Mouse (Mus musculus) retina, postnatal 7 days (tissue): Measurements from ENCODE around the gene Pex10.
A peak's percentile ranks its signal among the peaks of the same experiment; 100 is the strongest.

Experiments
- DNase-seq: peaks from one replicate; pipeline ENCODE4 v3.0.0-alpha.2; 2012; ENCODE audit warnings: low read depth, low spot score

Gene Pex10

DNA sequence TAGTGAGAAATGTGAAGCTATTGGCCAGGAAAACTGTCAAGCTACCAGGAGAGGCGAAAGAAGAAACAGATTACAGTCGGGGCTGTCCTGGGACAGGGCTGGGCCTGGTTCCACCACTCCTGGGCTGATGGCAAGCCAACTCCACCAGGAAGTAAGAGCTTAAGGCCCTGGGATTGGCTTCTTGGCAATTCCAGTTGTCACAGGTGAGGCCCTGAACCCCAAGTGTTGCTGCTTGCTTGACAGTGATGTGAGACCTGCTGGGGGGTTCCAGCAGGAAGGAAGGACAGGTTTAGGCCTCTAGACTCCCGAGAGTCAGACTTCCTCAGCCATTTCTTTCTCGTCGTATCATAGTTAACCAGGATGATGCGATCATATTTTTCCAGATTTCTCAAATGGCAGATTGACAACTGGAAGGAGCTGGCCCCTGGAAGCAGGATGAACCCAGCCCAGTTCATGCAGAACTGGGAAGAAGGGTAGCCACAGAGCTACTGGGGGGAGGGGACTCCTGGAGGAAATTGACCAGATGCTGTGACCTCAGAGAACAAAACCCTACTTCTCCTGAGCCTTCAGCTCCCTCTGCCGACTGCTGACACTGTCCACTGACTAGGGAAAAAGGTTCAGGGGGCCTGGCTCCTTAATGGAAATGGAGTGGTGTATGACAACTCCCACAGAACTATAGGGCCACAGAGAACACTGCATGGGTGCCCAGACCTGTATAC lies 26.8 kb downstream of the Pex10 start:
- DNase-seq = no peak

DNA sequence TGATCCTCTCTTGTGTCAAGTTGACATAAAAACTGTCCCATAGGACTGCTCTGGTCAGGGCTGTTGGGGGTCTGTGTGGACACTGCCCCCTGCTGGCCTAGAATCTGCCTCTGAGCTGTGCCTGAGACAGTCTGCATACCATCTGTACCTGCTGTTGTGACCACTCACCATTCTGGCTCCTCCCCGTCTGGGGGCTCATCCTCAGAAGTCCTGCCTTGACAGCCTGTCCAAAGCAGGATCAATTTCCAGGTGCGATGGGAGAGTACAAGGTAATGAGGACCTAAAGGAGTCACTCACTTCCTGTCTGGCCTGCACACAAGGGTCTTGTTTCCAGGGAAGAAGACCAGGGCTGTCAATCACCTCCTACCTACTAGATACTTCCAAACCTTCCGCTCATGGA lies 27.7 kb downstream of the Pex10 start:
- DNase-seq = no peak

DNA sequence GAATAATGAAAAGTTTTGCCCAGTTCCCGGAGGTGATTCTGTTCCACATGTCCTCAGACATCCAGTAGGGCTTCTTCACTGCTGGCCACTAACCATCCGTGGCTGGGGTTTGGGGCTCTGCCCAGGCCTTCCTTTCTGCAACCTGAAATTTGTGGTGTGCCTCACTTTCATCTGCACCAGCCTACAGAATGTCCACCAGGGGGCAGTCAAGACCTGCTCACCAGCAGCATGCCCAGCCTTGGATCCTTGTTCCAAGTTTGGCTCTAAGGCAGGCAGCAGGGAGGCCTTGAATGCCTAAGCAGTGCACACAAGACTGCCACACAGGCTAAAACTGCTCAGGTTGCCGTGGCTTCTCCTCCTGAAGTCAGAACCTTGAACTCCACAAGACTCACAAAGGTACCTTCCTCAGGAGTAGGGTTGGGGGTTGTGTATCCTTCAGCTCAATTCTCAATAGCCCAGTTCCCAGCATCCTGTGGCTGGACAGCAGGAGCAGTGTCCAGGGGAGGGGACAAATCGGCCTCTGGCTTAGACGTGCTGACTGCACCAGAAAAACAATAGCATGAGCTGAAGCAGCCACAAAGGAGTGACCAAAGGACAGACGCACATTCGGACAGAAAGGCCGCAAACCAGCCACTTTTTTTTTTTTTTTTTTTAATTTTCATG lies 28.6 kb downstream of the Pex10 start:
- DNase-seq = peak; percentile 77

DNA sequence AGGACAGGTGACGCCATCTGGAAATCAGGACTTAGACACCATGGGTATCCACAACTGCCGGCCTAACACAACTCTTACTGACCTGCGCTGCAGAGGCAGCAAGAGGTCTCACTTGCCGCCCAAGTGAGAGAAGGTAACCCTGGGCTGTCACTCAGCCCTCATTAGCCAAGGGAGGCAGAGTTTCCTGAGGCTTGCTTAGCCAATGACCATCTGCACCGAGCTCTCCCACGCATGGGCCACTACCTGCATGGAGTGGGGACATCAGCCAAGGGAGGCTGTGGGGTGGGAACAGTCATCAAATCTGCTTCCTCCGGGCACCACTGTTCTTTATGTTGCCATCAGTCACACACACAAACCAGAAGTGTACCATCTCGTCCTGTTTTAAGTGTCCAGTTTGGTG lies 29.2 kb downstream of the Pex10 start:
- no peak for DNase-seq

GRCm38 (mm10) chr4:155097452-155097851 lies 30.6 kb downstream of the Pex10 start:
- DNase-seq = no peak

DNA sequence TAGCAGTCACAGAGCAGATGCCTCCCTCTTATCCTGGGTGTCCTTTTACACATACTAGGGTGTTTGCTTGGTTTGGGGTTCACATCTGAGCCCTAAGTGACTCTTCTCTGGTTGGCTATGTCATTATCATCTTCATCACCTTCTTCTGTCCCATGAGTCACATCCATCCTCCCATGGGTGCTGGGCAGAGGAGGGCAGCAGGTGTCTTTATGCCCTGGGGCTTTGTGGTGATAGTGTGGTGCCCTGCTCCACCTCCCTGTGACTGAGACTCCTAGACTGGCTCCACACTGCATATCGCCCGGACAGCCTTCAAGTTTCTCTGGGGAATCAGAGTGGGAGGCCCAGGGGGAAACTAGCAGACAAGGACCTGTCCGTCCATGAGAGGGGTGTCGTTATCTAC lies 31.8 kb downstream of the Pex10 start:
- DNase-seq = no peak

DNA sequence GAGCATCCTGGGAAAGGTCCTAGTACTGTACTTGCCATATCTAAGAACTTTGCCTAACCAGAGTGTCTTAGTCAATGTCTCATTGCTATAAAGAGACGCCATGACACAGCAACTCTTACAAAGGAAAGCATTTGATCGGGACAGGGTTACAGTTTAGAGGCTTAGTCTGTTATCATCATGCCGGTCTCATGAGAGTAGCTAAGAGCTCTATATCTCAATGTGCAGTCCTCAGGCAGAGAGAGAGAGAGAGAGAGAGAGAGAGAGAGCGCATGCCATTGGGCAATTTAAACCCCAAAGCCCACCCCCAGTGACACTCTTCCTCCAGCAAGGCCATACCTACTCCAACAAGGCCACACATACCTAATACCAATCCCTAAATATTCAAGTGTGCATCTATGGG lies 41.1 kb downstream of the Pex10 start:
- no peak for DNase-seq

DNA sequence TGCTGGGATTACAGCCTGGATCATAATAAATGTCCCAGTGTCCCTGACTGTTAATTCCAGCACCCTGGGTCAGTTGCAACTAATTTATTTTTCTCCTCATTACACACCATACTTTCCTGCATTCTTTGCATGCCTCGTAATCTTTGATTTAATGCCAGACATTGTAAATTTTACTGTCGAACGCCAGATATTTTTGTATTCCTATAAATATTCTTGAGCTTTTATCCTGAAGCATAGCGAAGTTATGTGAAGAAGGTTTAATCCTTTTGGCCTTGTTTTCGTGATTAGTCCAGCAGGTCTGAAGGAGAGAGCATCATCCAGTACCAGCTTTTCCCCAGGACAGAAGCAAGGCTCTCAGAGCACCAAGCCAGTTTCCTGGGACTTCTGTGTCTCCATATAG lies 42.7 kb downstream of the Pex10 start:
- DNase-seq = no peak

GRCm38 (mm10) chr4:155113766-155114410 lies 47.1 kb downstream of the Pex10 start:
- no peak for DNase-seq

DNA sequence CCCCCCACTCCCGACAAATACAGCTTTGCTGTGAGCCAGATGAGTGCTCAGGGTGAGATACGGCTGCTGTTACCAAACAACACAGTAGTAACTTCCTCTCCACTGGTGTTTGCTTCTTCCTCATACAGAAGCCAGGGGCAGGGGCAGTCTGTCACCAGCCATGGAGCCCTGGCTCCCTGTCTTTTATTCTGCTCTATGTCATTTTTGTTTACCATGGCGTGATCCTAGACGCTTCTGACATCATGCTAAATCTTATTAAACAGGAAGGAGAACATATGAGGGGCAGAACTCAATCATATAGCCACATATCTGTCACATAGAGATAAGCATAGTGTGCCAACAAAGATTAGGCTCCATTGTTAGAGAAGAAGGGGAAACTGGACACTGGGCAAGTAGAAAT lies 49.8 kb downstream of the Pex10 start:
- no peak for DNase-seq

DNA sequence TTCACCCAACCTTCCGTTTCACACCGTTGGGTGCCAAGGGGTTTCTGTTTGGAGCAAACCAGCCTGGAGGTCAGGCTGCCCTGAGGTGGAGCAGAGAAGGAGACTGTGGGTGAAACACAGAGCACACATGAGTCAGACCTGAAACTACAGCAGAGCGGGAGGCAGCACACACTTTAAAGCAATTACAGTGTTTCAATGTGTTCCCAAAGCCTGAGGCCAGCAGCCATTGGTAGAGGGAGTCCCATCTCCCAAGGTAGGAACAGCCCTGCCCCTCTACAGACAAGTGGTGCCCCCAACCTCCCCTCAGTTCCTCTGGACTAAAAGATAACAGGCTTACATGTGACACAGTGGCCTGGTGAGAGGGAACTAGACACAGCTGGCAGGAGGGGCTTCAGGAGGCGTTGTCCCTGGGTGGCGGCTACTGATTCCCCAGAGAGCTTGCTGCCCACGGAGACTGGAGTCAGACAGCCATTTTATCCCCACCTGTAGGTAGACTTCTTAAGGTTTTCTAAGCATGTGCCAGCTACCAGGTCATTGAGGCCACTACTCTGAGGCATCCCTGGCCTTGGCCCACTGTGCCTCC lies 50.7 kb downstream of the Pex10 start:
- no peak for DNase-seq

DNA sequence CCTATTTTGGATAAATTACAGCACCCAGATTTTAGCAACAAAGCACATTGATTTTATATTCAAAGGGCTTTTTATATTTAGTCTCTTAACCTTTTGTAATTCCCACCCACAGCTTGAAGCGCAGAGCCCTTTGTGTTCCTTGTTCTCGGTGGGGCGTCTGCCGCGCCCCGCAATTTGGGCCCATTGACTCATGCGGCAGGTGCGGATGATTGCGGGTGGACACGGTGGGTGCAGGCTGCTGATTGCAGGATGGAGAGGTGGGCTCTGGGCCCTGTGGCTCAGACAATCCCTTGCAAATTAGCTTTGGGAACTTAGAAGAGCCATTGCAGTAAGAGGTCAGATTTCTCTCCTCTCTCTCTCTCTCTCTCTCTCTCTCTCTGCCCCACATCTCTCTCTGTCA lies 51.5 kb downstream of the Pex10 start:
- no peak for DNase-seq

- no peak for DNase-seq
These were observed 53.2 kb downstream of the Pex10 start for GRCm38 (mm10) chr4:155120038-155120437.

DNA sequence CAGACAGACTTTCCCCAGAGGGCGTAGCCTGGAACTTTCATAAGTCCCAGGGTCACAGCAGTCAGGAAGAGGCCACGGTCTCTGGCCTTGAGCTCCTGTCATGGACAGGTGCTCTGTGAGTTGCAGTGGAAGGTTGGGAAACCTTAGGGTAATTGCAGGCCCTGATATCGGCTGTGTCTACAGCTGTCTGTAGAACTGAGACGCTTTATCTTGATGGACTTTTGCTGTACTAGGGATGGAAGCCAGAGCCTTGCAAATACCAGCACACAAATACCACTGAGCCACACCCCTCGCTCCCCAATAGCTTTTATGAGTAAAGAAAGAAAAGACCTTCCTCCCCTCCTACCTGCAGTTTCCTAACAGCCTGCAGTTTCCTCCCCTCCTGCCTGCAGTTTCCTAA lies 53.8 kb downstream of the Pex10 start:
- DNase-seq = no peak

DNA sequence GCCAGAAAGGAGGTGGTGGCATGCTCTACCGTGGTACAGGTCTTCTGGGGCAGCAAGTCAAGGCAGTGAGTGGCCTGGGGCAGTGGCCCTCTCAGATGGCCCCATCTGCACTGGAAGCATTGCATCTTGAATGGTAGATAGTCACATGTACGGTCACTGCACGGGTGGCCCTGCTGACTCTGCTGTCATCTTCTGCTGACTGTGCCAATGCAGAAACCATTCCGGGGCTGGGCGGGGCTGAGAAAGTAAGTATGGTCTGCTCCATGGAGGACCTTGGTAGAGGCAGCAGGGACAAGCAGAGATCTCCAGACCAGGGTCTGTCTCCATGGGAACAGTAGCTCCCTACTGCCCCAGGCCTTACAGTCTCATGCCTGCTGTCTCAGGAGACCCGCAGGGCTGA lies 54.4 kb downstream of the Pex10 start:
- no peak for DNase-seq
